Mouse (Mus musculus) retina, postnatal 1 day (tissue): ENCODE data around the gene Clint1.
A peak's percentile ranks its signal among the peaks of the same experiment; 100 is the strongest.

Experiments
- DNase-seq: peaks from one replicate; pipeline ENCODE4 v3.0.0-alpha.2; 2012

Clint1 gene

DNA sequence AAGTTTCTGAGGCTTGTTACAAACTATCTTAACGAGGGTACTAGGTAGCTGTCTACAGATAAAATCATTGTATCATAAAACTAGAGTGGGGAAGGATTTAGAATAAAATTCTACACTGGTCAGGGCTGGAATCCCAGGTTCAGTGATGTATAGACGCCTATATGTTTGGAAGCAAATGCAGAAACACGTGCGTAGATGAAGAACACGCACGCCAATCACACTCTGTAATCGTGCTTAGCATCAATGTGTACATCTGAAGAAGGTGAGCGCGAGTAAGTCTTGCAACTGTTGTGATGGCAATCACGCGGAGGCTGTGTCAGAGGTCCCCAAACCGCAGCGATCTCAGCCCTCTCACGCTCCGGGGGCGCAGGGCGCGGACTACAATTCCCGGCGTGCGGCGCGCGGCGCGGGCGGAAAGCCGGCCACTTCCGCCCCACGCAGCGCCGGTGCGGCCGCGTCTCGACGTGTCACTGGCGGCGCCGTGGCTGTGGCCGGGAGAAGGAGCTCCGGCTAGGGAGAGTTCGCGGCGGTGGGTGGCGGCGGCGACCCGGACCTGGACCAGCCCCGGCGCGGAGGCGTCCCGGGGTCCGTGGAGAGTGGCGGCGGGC lies at the start of gene Clint1:
Clint1 (plus strand) TSS at position 536 of the 608 bp plus-strand sequence.
- peak; percentile 88 for DNase-seq

DNA sequence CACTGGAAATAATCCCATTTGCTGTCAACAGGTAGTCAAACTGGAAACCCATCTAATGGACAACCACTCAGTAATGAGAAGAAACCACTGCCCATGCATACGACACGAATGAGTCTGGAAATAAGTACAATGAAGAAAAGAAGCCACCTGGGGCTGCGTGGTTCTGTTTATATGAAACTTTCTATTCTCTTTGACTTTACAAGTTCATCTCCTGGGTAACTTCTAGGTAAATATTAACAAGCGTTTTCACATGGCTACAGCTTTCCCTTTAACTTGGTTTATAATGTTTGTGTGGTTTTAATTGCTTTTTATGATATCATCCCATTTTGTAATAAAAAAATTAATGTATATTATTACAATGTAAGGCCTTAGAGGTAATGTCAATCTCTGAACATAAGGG lies 47.8 kb upstream of the Clint1 start:
- no peak for DNase-seq

DNA sequence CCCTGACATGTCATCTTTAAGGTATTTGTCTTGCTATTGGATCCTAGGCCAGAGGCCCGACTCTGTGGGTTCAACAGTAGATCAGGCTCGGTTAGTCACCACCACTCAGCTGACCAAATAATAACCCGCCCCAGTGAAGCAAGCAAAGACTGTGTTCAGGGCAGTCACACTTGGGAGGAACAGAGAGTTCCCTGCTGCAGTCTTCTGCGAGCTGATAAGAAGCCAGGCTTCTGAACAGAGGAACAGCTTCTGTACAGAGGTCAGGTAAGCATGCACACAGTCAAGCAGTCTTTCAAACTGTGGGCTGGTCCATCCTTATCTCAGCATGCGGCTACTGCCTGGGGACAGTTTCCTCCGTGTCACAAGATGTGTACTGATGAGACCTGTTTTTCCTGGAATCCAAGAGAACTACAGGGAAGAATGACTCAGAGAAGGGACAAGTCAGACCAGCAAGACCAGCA lies 46.5 kb upstream of the Clint1 start:
- no peak for DNase-seq

DNA sequence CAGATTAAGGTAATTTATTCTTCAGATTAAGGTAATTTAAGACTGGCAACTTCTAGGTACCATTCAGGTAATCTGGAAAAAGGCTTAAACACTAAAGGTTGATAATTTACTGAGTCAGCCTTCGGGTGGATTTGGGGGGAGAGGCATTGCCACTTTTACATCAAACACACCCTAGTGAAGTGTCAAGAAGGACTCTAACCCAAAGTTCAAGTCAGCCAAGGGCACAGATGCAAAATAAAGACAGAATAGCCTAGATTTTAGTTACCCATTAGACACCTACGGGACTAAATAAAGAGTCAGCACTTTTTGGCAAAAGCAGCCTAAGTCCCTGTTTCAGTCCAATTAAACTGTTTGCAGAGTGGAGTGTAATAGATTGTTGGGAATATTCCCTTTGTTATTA lies 46.0 kb upstream of the Clint1 start:
- no peak for DNase-seq

DNA sequence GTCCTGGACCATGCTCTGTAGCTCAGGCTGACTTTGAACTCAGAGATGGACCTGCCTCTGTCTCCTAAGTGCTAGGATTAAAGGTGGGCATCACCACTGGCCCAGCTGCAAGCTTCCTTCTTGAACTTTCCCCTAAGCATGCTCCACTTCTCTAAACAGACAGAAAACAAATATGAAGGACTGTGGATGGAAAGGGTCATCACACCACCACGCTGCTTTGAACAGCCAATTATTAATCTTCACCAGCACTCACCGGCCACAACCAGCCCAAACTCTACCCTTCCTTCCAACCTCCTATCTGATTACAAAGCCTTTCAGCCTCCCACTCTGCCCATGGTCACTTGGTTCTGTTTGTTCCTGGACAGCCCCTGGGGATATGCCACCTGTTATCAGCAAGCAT lies 45.6 kb upstream of the Clint1 start:
- DNase-seq = no peak

DNA sequence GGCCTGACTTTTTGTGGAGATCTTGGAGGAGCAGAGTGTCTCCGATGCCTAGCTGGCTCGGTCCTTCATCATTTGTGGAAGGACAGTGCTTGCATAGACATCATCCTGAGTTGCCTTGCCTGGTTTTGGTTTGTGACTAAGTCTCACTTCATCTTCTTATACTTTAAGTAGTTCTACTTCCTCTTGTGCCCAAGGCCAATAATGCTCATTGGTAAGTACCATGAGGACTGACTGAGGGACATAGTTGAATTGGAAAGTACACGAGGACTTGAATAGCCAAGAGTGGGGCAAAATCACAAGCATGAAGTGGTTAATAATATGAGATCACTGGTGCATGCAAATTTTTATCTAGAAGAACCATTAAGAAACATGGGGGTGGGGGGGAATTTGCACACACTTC lies 45.0 kb upstream of the Clint1 start:
- DNase-seq = no peak

DNA sequence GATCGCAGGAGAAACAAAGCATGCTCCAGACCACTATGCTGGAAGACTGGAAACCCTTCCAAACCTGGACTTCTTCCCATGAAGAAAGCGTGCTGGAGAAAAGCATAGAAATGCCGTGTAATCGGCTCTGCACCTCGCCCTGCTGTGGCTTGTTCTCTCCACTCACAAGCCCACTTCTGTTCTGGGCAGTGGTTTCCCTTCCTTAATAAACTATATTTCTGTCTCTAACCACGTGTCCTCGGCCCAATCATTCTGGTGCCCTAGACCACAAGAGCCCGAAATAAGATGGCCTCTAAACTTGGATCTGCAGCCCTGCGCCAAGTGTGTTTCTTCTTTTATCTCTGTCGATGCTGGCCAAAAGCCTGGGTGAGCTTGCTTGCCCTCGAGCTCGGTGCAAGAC lies 44.0 kb upstream of the Clint1 start:
- no peak for DNase-seq

DNA sequence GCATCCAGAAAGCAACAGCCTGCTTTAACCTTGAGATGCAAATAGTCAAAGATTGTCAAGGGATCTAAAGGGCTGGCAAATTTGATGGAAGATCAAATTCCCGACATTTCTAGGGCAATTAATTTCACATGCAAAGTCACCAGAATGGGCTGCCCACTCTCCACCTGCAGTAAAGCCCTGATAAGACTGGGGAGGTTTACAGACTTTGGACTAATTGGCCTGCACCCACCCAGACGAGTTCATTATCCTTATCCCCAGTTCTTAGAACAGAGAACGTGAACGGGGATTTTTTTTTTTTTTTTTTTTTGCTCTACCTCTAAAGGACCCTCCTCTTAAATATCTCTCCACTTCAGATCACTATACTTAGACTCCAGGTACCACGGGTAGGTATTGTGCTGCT lies 42.4 kb upstream of the Clint1 start:
- DNase-seq = no peak

DNA sequence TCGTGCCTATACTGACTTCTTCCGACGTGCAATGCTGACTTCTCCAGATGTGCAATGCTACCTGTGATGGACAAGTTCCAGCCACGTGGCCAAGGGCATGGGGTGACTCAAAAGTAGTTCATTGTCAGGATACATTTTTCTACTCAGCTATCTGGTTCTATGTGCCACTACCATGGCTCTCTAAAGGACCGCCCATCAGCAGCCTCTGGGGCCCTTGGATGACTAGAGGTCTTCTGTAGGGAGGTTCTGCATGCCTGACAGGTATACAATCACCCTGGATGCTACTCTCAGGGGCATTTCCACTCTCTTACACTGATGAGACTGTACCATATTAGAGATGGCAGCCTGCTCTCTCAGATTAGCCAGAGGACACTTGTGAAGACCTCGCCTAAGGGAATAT lies 41.8 kb upstream of the Clint1 start:
- no peak for DNase-seq

DNA sequence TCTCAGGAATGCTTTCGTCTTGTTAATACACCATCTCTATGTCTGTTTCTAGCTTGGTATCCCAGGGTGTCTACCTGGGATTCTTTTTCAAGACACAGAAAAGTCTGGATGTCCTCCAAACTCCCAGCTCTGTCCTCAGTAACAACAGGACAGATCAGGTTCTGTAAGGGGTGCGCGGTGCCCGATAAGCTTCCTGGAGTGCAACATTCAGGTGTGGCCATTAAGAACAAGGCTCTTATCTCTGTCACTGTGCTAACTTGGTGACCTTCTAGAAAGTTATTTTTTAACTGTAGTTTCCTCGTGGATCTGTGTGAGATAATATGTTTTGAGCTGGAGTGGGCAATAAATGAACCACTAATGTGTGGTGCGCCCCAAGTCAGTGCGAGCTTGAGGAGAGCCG lies 41.0 kb upstream of the Clint1 start:
- no peak for DNase-seq

DNA sequence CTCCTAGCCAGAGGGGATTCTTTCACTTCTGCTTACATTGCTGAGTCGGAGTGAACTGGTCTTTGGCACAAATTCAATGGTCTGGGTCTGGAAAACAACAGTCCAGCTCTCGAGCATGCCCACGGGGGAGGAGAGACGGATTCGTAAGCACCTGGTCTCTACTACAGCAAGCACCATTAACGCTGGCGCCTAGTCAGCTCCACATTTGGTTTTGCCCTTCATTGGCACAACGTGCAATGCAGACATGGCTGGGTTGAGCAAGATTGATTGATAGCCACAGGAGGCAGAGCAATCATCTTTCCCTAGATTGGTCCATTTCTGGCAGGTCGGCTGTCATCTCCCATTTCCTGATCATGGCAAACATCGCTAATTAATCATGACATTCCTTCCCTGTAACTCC lies 36.2 kb upstream of the Clint1 start:
- peak; percentile 20 for DNase-seq

DNA sequence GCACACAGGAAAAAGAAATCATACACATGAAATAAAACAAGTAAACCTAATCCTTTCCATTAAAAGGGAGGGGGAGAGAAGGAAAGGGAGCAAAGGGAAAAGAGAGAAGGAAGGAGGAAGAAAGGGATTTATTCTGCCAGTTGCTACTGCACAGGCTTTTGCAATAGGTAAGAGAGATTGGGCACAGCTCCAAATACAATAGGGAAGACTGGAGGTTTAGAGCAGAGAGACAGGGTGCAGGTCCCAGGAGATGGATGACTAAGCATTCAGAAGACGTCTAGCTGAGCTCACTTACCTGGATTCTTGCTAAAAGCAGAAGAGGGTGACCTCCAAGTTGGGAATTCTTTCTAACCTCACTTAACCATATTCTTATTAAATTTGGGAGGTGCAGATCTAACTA lies 35.1 kb upstream of the Clint1 start:
- no peak for DNase-seq

DNA sequence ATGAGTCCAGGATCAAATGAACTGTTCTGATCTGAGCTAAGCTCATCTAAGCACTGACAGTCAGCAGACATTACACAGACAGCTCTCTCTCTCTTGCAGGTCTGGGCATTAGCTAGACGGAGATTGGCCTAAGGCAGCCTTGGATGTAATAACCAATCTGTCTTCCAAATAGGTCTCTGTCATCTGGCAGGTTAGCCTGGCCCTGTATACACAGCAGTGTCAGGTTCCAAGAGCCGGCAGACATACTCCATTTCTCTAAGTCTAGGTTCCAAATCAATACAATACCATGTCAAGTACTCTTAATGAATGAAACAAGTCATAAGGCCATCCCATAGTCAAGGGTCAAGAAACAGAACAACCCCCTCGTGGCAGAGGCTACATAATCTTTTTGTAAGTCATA lies 33.9 kb upstream of the Clint1 start:
- DNase-seq = no peak

DNA sequence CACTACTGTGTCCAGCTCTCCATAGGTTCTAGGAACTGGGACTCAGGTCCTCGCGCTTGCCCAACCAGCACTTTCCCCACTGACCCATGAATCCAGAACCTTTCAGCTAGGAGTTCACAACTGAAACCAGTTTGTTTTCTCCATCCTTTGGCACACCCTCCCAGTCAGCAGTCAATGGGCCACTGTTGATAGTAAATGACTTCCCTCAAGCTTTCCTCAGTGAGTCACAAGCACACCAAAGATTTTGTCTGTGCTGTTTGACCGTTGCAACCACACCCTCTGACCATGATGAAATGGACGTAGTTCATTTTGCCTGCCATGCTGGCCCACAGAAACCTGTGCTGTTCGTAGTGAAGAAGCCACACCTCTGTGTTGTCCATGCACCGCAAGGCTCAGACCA lies 30.9 kb upstream of the Clint1 start:
- no peak for DNase-seq

DNA sequence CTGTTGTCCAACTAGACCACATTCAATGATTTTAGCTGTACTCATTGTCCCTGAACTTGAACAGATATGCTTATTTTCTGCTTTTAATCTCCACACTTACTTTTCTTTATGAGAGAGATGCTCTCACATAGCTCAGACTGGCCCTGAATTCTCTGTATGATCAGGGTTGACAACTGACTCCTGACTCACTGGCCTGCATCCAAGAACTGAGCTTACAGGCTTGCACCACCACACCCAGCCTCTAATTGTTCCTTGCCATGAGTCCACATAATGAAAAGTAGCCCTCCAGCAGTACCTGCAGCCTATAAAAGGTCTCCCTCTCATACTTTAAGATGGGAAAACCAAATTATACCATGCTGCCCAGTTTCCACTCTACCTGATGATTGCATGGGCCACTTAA lies 21.7 kb upstream of the Clint1 start:
- DNase-seq = no peak

DNA sequence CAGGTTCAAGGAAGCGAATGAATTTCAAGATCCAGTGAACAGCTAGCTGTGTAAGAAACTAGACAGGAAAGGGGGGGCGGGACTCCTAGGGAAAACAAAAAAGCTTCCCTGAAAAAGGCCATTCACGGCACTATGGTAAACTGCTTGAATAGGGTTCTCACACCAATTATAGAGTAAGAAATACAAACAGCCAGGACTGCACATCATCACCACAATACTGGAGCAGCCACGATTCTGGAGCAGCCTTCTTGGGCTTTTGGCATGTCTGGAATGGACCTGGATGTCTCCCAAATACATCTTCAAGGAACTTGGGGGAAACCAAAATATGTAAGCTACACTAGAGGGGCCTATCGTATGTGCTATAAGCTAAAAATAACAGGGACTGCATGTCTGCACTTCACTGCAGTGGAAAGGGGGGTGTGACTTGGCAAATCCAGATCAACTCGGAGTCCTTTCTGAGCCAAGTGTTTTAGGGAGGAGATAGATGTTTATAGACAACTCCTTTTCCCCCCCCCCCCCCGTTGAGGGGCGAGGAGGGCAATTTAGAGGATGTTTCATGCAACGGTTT lies 21.0 kb upstream of the Clint1 start:
- no peak for DNase-seq

DNA sequence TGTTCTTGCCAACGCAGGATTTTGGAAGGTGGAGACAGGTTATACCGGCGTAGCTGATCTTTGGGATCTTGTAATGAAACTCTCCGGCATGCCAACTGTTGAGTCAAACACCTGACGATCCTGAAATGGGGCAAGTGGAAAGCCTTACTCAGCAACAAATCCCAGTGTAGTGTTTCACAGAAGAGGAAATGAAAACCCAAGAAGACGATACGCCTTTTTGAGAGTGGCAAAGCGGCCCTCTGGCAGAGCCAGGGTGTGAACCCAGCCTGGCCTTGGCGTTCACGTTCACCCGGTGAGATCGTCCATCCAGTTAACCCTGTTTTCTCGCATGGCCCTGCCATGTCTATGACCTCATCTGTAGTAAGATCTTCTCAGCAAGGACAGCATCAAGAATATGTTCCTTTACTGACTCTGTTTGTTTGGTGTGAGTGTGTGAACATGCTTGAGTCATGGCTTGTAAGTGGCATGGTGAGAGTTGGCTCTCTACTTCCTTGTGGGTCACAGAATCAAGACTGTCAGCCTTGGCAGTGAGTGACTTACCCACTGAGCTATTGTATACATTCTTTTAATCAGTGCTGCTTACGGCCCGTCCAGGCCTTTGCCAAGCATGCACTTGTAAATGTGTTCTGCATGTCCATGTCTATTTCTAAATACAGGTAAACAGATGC lies 20.2 kb upstream of the Clint1 start:
- no peak for DNase-seq

DNA sequence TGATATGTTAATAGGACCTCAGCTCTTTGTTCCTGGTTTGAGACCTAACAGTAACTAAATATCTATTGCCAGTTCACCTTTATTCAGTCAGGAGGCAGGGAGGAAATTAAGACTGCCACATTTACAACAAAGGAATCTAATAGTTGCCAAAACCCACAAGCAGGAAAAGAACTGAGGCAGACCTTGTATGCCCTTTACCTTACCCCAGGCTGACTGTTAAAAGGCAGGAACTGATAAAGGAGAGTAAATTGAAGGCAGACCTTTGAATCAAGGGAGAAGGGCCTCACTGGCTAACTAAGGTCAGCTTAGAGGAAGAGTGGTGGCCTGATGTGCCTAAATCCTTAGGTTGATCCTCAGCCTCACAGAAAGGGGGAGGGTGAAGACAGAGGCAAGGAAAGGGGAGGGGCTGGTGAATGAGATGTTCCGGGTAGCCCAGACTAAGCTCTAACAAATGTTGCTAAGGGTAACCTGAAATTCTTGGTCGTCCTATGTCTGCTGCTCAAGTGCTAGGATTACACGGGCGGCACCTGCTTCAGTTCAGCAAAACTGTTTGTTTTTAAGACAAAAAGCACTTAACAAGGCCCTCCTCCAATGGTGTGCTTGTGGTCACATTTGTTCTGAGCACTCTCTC lies 16.1 kb upstream of the Clint1 start:
- DNase-seq = no peak

DNA sequence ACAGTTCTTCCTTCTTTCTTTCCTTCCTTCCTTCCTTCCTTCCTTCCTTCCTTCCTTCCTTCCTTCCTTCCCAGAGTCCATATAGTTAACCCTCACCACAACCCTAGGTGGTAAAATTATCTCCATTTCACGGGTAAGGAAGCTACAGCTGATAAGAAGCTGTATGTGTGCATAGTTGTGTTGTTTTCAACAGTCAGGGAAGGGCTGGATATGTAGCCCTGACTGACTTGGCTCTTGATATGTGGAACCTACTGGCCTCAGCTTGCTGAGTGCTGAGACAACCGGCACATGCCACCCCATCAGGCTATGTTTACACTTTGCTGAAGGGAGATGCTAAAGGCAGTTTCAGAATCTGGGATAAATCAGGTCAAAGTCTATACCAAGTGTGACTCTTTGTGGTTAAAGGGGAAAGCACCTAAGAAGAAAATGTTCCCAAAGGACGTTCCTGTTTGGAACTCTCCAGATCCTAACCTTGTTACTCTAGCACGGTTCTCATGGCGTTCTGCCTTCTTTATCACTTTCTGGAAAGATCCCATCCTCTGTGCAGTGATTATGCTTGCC lies 14.5 kb upstream of the Clint1 start:
- DNase-seq = no peak

DNA sequence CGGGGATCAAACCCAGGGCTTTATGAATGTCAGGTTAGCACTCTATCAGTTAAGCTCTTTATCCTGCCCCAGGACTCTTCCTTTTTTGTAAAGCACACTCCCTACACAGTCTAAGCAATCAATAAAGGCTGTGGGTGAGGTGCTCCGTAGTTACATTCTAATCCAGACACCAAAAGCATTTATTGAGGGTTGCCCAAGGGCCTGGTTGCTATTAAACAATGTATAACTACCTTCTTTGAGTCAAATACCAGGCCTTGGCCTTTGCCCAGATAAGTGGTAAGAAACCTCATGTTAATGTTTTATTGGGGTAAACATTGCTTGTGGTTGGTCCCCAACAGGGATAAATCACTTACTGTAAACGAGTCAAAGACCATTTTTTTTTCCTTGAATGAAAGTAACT lies 13.4 kb upstream of the Clint1 start:
- no peak for DNase-seq

DNA sequence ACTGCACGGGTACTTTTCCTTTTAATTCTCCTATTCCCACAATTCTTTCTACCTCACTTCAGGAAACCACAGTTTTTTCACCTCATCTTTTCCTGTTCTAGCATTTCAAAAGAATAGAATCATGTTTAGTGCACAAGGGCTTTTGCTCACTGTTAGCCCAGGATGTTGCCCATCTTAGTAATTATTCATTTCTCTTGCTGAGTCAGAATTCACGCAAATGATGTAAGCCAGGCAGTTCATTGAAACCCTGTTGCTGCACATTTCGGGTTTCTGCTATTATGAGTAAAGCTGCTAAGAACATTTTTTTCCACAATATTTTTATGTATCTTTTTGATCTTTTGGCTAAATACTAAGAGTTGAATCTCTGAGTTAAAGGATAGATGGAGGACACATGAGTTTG lies 11.5 kb upstream of the Clint1 start:
- no peak for DNase-seq

DNA sequence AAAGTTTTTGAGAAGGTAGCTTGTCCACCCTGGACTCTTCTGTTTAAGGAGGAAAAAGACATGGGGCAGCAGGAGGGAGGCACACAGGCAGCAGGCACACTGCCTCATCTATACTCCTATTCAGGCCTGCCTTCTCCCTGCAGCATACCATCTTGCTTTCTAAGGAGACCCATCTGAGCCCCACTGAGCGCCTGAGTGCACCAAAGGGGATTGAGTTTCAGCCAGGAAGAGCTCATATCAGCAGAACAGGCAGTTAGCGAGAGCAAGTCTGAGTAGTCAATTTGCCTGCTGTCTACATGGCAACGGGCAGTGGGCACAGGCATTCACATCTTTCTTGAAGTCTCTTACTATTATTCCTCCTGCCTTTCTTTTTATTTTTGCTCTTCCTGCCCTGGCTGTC lies 5.8 kb upstream of the Clint1 start:
- DNase-seq = no peak

DNA sequence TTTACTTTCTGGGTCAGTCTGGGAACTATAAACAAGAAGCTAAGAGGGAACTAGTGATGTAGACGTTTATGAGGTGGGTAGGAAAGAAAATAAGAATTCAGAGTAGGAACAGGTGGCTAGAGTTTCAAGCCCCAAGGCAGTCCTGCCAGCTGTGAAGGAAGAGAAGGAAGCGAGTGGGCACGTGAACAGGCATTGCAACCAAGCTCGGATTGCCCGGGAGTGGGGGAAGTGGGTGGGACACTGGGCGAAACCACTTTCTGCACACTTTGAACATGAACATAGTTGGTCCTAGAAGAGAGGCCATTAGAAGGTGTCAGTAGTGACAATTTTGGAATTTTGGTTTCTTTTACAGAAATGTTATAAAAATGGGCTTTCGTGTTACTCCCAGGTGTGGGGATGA lies 4.3 kb upstream of the Clint1 start:
- DNase-seq = no peak

DNA sequence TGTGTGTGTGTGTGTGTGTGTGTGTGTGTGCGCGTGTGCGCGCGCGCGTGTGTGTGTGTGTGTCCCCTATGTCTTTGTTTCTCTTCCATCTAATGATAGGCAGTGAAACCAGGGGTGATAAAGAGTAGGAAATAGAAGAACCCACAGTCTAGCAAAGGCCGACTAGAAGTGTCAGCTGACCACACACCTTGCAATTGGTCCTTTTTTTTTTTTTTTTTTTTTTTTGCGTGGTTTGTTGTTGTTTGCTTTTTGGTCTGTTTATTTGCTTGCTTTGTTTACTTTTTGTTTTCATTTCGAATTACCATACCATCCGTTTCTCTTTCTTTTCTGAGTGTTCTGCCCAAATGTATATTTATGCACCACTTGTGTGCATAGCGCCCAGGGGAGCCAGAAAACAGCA lies 3.6 kb upstream of the Clint1 start:
- no peak for DNase-seq
